Mouse (Mus musculus) granulocyte monocyte progenitor cell, adult 5-6 weeks (primary cell): Measurements from ENCODE around the gene Il9. TPM values are rescaled to one million over a fixed set of nuclear protein-coding genes. Genes with fewer than 3 reads are reported as not detected.

Experiments used
- total RNA-seq, 2 experiments: library from RNA; stranded (forward) in 1 of 2; stranded (reverse) in 1 of 2; fragments of 200-712, 200-1000 nt in 1 of 2; fragments of >200 nt in 1 of 2; fragmentation: Nextera tagmentation in 1 of 2; gene quantifications; 2 replicates each; pipeline ENCODE4 v1.2.3; 2014 to 2017

The Il9 gene
- total RNA-seq, 2 experiments from 2014 or later = not detected

Other genes starting within 250 kb of the Il9 start
- gene Neurog1, start 230.1 kb downstream of the Il9 start, total RNA-seq (2014; fragmentation: Nextera tagmentation) = not detected in 2 replicates
- not detected in 2 replicates for gene Neurog1, start 230.1 kb downstream of the Il9 start, total RNA-seq (2017)
- gene Cxcl14, start 185.7 kb downstream of the Il9 start, total RNA-seq (2014; fragmentation: Nextera tagmentation) = 0.85 TPM in 1 of 2 replicates, not detected in the other
- gene Cxcl14, start 185.7 kb downstream of the Il9 start, total RNA-seq (2017) = not detected in 2 replicates
- gene Gm3045, start 55.7 kb downstream of the Il9 start, total RNA-seq (2014; fragmentation: Nextera tagmentation) = not detected in 2 replicates
- not detected in 2 replicates for gene Gm3045, start 55.7 kb downstream of the Il9 start, total RNA-seq (2017)
- not detected in 2 replicates for gene Slc25a48, start 43.9 kb downstream of the Il9 start, total RNA-seq (2014; fragmentation: Nextera tagmentation)
- gene Slc25a48, start 43.9 kb downstream of the Il9 start, total RNA-seq (2017) = not detected in 2 replicates
- 1.3 TPM in 1 of 2 replicates, not detected in the other for gene Fbxl21, start 40.2 kb upstream of the Il9 start, total RNA-seq (2014; fragmentation: Nextera tagmentation)
- 0.22 and 0.57 TPM in 2 replicates for gene Fbxl21, start 40.2 kb upstream of the Il9 start, total RNA-seq (2017)
- gene Lect2, start 66.3 kb upstream of the Il9 start, total RNA-seq (2014; fragmentation: Nextera tagmentation) = not detected in 2 replicates
- gene Lect2, start 66.3 kb upstream of the Il9 start, total RNA-seq (2017) = not detected in 2 replicates
- 10.1 and 15.3 TPM in 2 replicates for gene Tgfbi, start 127.3 kb upstream of the Il9 start, total RNA-seq (2014; fragmentation: Nextera tagmentation)
- gene Tgfbi, start 127.3 kb upstream of the Il9 start, total RNA-seq (2017) = 15.6 and 21.7 TPM in 2 replicates
- gene Smad5, start 220.8 kb upstream of the Il9 start, total RNA-seq (2014; fragmentation: Nextera tagmentation) = 45.7 and 52.0 TPM in 2 replicates
- gene Smad5, start 220.8 kb upstream of the Il9 start, total RNA-seq (2017) = 27.1 and 28.1 TPM in 2 replicates